Mouse (Mus musculus) myocyte (in vitro differentiated cells): ENCODE measurements around the gene Cadps. TPM values are rescaled to one million over a fixed set of nuclear protein-coding genes. Genes with fewer than 3 reads are reported as not detected.
A peak's percentile ranks its signal among the peaks of the same experiment; 100 is the strongest.

Experiments
- H3K27me3 ChIP-seq: one replicate; pipeline ENCODE4 v1.6.1; 2011; ENCODE audit not compliant: control insufficient read depth, insufficient read depth, insufficient read length
- H3K36me3 ChIP-seq: one replicate; pipeline ENCODE4 v1.6.1; 2011; ENCODE audit not compliant: control insufficient read depth, insufficient read depth
- H3K4me2 ChIP-seq: one replicate; pipeline ENCODE4 v1.6.1; 2011; ENCODE audit warnings: low read depth, control low read depth
- H3K4me3 ChIP-seq: one replicate; pipeline ENCODE4 v1.5.1; 2011; ENCODE audit warnings: mild to moderate bottlenecking, control low read depth, moderate library complexity
- H3K79me2 ChIP-seq: one replicate; pipeline ENCODE4 v1.6.1; 2011; ENCODE audit not compliant: control insufficient read depth, insufficient read depth
- H3ac ChIP-seq: one replicate; pipeline ENCODE4 v1.6.1; 2011; ENCODE audit not compliant: control insufficient read depth, insufficient read length
- CEBPB ChIP-seq: IDR thresholded peaks from 2 replicates; pipeline ENCODE4 v1.6.1; 2011; ENCODE audit warnings: mild to moderate bottlenecking, moderate library complexity; ENCODE audit not compliant: poor library complexity, insufficient read depth, severe bottlenecking
- E2F4 ChIP-seq: IDR thresholded peaks from one replicate; pipeline ENCODE4 v1.6.1; 2011; ENCODE audit warnings: mild to moderate bottlenecking, control low read depth, moderate library complexity; ENCODE audit not compliant: insufficient read depth
- MAX ChIP-seq: IDR thresholded peaks from one replicate; pipeline ENCODE4 v1.6.1; 2011; ENCODE audit warnings: low read depth, mild to moderate bottlenecking, control low read depth
- MYOD1 ChIP-seq, 3 experiments: IDR thresholded peaks; one replicate each; pipeline ENCODE4 v1.6.1; 2011; ENCODE audit warnings: control low read depth in 2 of 3, low read depth in 2 of 3, mild to moderate bottlenecking in 2 of 3, moderate library complexity in 1 of 3; ENCODE audit not compliant: insufficient read length in 2 of 3, control insufficient read depth in 1 of 3
- MYOG ChIP-seq, 3 experiments: IDR thresholded peaks; one replicate each; pipeline ENCODE4 v1.6.1; 2011; ENCODE audit warnings: control low read depth in 2 of 3, low read depth in 2 of 3, mild to moderate bottlenecking in 2 of 3; ENCODE audit not compliant: insufficient read length in 2 of 3, control insufficient read depth in 1 of 3, insufficient read depth in 1 of 3
- POLR2A ChIP-seq: IDR thresholded peaks from one replicate; pipeline ENCODE4 v1.6.1; 2011; ENCODE audit warnings: low read depth, mild to moderate bottlenecking, control low read depth, moderate library complexity; ENCODE audit not compliant: insufficient read length
- POLR2AphosphoS2 ChIP-seq: IDR thresholded peaks from one replicate; pipeline ENCODE4 v1.6.1; 2011; ENCODE audit warnings: low read depth, control low read depth; ENCODE audit not compliant: insufficient read length
- REST ChIP-seq: IDR thresholded peaks from one replicate; pipeline ENCODE4 v1.6.1; 2011; ENCODE audit warnings: mild to moderate bottlenecking, control low read depth, moderate library complexity; ENCODE audit not compliant: insufficient read depth, insufficient read length
- SRF ChIP-seq: IDR thresholded peaks from one replicate; pipeline ENCODE4 v1.6.1; 2011; ENCODE audit warnings: low read depth; ENCODE audit not compliant: control insufficient read depth, insufficient read length
- TCF12 ChIP-seq: IDR thresholded peaks from one replicate; pipeline ENCODE4 v1.6.1; 2011; ENCODE audit warnings: mild to moderate bottlenecking, control low read depth; ENCODE audit not compliant: poor library complexity, insufficient read depth, severe bottlenecking
- TCF3 ChIP-seq: IDR thresholded peaks from one replicate; pipeline ENCODE4 v1.6.1; 2011; ENCODE audit warnings: low read depth, control low read depth; ENCODE audit not compliant: insufficient read length
- USF1 ChIP-seq: IDR thresholded peaks from one replicate; pipeline ENCODE4 v1.6.1; 2011; ENCODE audit warnings: low read depth, mild to moderate bottlenecking, control low read depth, moderate library complexity
- polyA plus RNA-seq: library from polyadenylated mRNA; unstranded; fragments of >200 nt; fragmentation: generic; extraction: Trizol; gene quantifications from one replicate; pipeline ENCODE4 v1.2.1, GENCODE M21; 2012; ENCODE audit warnings: missing spikeins

Gene Cadps
- polyA plus RNA-seq, 1 experiment, result not detected

- H3K27me3 ChIP-seq, result no peaks in the 10 kb centered on the region
Observed at GRCm38 (mm10) chr14:12821156-12821813, 1.6 kb downstream of the Cadps start.

GRCm38 (mm10) chr14:12820149-12820548, 2.7 kb downstream of the Cadps start:
- Histone ChIP-seq H3K4me2 (no peak overlapping the region), H3K27me3 (no peaks in the 10 kb centered on the region)
- TF ChIP-seq REST, result no peak
- no peak for TF ChIP-seq MYOD1 (IDR thresholded peaks at IDR 0.05; ENCODE audit: control insufficient read depth in 1 of 3, insufficient read length in 2 of 3, low read depth in 2 of 3)
- TF ChIP-seq E2F4, result no peak
- no peak for TF ChIP-seq POLR2AphosphoS2

More at GRCm38 (mm10) chr14:12821156-12821813, 1.6 kb downstream of the Cadps start:
- Histone ChIP-seq H3K36me3 (no peaks in the 10 kb centered on the region), H3K4me2 (no peak overlapping the region), H3K4me3 (no peak overlapping the region), H3K79me2 (no peaks in the 10 kb centered on the region), H3ac (no peak overlapping the region)
- TF ChIP-seq POLR2AphosphoS2, result no peak
- TF ChIP-seq REST, result no peak
- TF ChIP-seq MYOG (IDR thresholded peaks at IDR 0.05; ENCODE audit: control insufficient read depth in 1 of 3, insufficient read depth in 1 of 3, insufficient read length in 2 of 3, low read depth in 2 of 3), result no peak
- TF ChIP-seq TCF12, result no peak
- no peak for TF ChIP-seq SRF
- no peak for TF ChIP-seq E2F4
- TF ChIP-seq CEBPB, result no peak
- no peak for TF ChIP-seq USF1
- TF ChIP-seq MAX, result no peak
- no peak for TF ChIP-seq MYOD1 (IDR thresholded peaks at IDR 0.05; ENCODE audit: control insufficient read depth in 1 of 3, insufficient read length in 2 of 3, low read depth in 2 of 3)
- TF ChIP-seq TCF3, result no peak
- TF ChIP-seq POLR2A, result no peak

GRCm38 (mm10) chr14:12818442-12818841, 4.4 kb downstream of the Cadps start:
- no peaks in the 10 kb centered on the region for H3K79me2 ChIP-seq
- no peaks in the 10 kb centered on the region for H3K27me3 ChIP-seq
- H3ac ChIP-seq, result no peak overlapping the region
- H3K4me2 ChIP-seq, result no peak overlapping the region
- no peaks in the 10 kb centered on the region for H3K36me3 ChIP-seq
- H3K4me3 ChIP-seq, result no peak overlapping the region
- TF ChIP-seq MAX (no peak), TCF3 (no peak), REST (no peak), POLR2A (no peak), MYOD1 (IDR thresholded peaks at IDR 0.05; ENCODE audit: control insufficient read depth in 1 of 3, insufficient read length in 2 of 3, low read depth in 2 of 3) (no peak), SRF (no peak), E2F4 (no peak), CEBPB (no peak), USF1 (no peak), MYOG (IDR thresholded peaks at IDR 0.05; ENCODE audit: control insufficient read depth in 1 of 3, insufficient read depth in 1 of 3, insufficient read length in 2 of 3, low read depth in 2 of 3) (no peak), TCF12 (no peak), POLR2AphosphoS2 (no peak)

More at GRCm38 (mm10) chr14:12820149-12820548, 2.7 kb downstream of the Cadps start:
- Histone ChIP-seq H3K79me2 (no peaks in the 10 kb centered on the region), H3ac (no peak overlapping the region), H3K36me3 (no peaks in the 10 kb centered on the region), H3K4me3 (no peak overlapping the region)

- Histone ChIP-seq H3K4me3 (no peak overlapping the region), H3K36me3 (no peaks in the 10 kb centered on the region), H3K4me2 (no peak overlapping the region), H3K27me3 (no peaks in the 10 kb centered on the region), H3ac (no peak overlapping the region), H3K79me2 (no peaks in the 10 kb centered on the region)
- no peak for TF ChIP-seq POLR2AphosphoS2
- no peak for TF ChIP-seq MAX
- no peak for TF ChIP-seq SRF
- no peak for TF ChIP-seq USF1
- TF ChIP-seq MYOD1 (IDR thresholded peaks at IDR 0.05; ENCODE audit: control insufficient read depth in 1 of 3, insufficient read length in 2 of 3, low read depth in 2 of 3), result no peak
- no peak for TF ChIP-seq MYOG (IDR thresholded peaks at IDR 0.05; ENCODE audit: control insufficient read depth in 1 of 3, insufficient read depth in 1 of 3, insufficient read length in 2 of 3, low read depth in 2 of 3)
- TF ChIP-seq E2F4, result no peak
- TF ChIP-seq TCF12, result no peak
- TF ChIP-seq CEBPB, result no peak
- TF ChIP-seq REST, result no peak
- no peak for TF ChIP-seq TCF3
- TF ChIP-seq POLR2A, result no peak
Observed at GRCm38 (mm10) chr14:12812072-12812471, 10.8 kb downstream of the Cadps start.

GRCm38 (mm10) chr14:12802995-12803394, 19.9 kb downstream of the Cadps start:
- no peak overlapping the region for H3ac ChIP-seq
- no peak overlapping the region for H3K4me2 ChIP-seq
- no peaks in the 10 kb centered on the region for H3K36me3 ChIP-seq
- H3K27me3 ChIP-seq, result no peaks in the 10 kb centered on the region
- TF ChIP-seq POLR2A, result no peak
- no peak for TF ChIP-seq REST
- TF ChIP-seq USF1, result peak; percentile 66
- no peak for TF ChIP-seq SRF
- no peak for TF ChIP-seq CEBPB
- no peak for TF ChIP-seq MYOG (IDR thresholded peaks at IDR 0.05; ENCODE audit: control insufficient read depth in 1 of 3, insufficient read depth in 1 of 3, insufficient read length in 2 of 3, low read depth in 2 of 3)
- TF ChIP-seq E2F4, result no peak
- TF ChIP-seq POLR2AphosphoS2, result no peak
- no peak for TF ChIP-seq MYOD1 (IDR thresholded peaks at IDR 0.05; ENCODE audit: control insufficient read depth in 1 of 3, insufficient read length in 2 of 3, low read depth in 2 of 3)
- H3K79me2 ChIP-seq, result no peaks in the 10 kb centered on the region
- H3K4me3 ChIP-seq, result no peak overlapping the region
